Mouse (Mus musculus) cerebellum, adult 9-11 months (tissue): ENCODE data around the gene Anks6.

Experiments
- DNase-seq: peaks from one replicate; pipeline ENCODE4 v3.0.0; 2022

Anks6 gene

DNA sequence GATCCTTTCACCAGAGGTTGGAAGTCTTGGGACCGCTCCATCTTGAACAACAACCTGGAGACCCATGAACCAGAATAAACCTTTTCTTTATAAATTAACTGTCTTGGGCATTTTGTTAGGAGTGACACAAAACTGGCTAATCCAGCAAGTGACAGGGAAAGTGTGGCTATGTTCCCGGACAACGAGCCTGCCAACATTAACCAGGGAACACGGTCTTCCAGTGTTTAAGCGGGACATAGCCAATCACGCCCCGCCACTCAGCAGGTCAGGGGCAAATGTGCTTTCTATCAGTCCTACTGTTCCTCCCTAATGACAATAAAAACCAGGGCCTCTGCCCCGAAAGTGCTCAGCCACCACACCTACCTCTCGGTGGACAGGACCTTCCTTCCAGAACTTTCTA is 13.4 kb downstream of the Anks6 start:
- no peak for DNase-seq

GRCm38 (mm10) chr4:47039586-47039985 is 17.6 kb downstream of the Anks6 start:
- DNase-seq = no peak

GRCm38 (mm10) chr4:47037321-47037657 is 19.9 kb downstream of the Anks6 start:
- peak; percentile 78 for DNase-seq

- DNase-seq = peak; percentile 58
Observed at GRCm38 (mm10) chr4:47036486-47037320, 20.5 kb downstream of the Anks6 start.

DNA sequence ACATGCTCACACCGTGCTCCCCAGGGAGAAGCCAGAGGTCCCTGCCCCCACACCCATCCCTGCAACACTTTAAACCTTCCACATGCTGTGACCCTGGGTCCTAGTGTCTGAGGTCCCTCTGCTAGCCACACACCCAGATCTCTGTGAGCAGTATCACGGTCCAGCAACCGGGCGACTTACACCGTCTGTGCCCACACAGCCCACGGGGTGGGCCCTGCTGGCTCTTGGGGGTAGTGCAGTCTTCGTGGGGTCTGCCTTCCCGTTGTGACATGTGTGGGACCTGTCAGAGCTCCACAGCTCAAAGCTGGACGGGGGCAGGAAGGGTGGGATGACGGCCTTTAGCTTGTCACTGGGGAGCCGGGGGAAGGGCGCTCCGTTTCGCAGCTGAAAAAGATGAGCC is 21.7 kb downstream of the Anks6 start:
- DNase-seq = no peak

DNA sequence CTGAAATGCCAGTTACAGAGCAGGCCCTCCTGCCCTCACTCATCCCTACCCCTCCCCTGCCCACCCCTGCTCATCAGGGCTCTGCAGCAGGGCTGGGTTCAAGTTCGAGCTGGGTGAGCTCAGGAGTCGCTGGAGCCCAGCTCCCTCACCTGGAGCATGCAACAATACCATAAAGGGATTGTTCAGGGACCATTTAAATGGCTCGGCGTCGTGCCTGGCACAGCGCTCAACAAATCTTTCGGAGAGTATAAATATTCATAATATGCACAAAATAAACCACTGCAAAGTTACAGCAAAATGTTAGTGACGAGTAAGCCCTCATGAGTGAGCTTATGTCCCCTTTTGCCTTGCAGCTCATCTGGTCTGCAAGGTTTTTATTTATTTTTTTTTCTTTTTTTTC is 25.1 kb downstream of the Anks6 start:
- DNase-seq = no peak

DNA sequence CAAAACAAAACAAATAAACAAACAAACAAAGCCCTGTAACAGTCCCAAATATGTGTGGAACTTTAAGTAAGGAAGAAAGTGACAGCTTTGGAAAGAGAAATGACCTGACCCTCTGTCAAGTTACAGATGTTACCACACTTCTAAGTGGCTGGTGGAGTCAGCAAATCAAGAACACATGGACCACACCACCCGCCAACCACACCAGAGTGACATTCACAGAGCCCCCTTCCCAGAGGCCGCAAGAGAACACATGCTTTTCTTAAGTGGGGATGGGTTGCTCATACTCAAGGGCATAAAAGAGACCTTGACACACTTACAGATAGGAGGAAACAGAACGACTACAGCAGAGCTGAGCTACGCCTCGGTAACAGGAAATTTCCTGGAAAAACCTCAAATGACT is 28.4 kb downstream of the Anks6 start:
- DNase-seq = no peak

- DNase-seq = no peak
Observed at GRCm38 (mm10) chr4:47023949-47024348, 33.3 kb downstream of the Anks6 start.

DNA sequence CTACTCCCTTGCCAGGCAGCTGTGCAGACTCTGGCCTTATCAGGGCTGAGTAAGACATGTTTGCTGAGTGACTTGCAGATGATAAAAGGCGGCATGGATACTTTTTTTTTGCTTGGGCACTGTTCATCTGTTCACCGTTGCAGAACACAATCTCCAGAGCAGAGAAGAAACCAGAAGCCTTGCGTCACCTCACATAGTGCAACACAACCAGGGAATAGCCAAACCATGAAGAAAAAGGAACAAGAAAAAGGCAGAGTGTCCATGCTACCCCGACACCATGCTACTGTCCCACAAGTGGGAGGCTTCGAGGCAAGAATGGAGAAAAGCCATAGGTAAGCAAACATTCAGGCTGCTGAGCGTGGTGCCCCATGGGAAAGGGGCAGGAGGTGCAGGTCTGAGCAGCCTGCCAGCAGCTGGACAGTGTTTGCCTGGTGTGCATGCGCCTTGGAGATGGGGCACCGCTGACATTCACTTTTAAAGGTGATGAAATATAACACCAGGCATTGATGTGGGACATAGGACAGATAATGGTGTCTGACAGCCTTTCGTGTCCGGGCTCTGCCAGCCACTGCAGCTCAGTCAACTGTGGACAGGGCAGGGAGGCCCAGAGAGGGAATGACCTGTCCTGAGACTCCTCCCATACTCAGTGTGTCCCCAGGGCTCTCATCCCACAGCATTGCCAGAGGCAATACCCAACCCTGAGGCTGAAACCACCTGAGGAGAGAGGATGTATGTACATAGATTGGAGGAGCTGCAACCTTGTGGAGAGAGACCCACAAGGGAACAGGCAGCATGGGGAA is 34.2 kb downstream of the Anks6 start:
- no peak for DNase-seq

DNA sequence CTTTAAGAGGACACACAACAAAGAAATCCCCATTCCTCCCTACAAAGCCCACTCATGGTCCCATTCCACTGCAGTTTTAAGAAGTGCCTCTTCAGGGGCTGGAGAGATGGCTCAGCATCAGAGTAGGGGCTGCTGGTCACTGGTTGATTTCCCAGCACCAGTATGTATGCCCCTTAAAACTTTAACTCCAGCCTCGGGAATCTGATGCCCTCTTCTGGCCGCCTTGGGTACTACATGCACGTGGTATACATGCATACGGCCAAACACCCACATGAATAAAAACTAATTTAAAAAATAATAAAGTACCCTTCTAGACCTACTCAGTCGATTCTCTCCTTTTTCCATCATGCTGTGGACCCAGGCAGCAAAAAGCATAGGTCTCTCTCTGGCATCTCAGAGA is 36.7 kb downstream of the Anks6 start:
- DNase-seq = peak; percentile 49

DNA sequence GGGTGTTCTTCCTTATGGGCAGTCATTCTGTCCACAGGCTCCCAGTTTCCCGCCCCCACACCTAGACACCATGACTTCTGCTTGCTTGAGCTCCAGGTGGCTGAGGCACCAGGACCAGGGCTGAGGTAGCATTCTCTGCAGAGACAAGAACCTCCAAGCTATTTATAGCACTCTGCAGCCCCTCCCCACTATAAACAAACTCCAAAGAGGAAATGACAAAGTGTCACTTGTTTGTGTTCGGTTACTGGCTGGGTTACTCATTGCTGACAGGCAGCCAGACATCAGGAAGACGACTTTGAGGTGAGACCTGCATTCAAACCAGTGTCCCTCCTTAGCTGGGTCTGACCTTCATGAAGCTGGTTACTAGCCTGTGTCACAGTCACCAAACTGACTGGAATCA is 42.1 kb downstream of the Anks6 start:
- no peak for DNase-seq

- DNase-seq = no peak
Observed at GRCm38 (mm10) chr4:47012476-47012875, 44.8 kb downstream of the Anks6 start.

DNA sequence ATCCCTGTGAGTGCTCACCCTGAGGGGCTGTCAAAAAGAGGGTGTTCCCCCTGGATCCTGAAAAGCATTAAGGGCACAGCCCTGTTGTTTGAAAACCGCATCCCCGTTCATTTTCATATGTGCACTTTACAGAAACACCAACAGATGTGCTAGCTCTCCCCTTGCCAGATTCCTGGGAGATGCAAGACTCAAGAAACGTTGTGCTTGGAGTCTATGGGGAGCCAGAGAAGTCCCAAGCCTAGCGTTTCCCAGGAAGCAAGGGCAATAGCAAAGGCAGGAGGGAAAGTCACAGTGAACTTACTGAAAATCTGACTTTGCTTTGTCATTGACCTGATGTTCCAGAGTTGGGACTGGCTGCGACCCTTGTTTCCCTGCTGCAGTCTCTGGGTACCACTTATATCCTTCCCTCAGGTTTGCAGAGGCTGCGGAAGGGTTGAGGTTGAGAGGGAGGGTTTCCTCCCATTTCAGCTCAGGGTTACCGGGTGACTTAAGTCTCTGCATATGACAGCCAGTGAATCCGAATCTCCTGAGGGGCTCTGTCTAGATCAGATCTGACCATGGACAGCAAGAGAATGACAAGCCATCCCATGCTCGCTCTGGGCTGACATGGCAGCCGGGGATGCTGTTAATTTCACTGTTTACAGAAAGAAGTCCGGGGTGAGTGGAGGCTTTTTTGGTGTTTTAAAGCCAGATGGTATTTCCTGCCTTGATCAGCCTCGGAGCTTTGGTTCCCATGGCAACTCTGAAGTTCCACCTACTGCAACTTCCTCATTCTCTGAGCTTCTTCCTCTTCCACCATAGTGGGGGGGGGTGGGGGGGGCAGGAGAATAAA is 46.6 kb downstream of the Anks6 start:
- no peak for DNase-seq

DNA sequence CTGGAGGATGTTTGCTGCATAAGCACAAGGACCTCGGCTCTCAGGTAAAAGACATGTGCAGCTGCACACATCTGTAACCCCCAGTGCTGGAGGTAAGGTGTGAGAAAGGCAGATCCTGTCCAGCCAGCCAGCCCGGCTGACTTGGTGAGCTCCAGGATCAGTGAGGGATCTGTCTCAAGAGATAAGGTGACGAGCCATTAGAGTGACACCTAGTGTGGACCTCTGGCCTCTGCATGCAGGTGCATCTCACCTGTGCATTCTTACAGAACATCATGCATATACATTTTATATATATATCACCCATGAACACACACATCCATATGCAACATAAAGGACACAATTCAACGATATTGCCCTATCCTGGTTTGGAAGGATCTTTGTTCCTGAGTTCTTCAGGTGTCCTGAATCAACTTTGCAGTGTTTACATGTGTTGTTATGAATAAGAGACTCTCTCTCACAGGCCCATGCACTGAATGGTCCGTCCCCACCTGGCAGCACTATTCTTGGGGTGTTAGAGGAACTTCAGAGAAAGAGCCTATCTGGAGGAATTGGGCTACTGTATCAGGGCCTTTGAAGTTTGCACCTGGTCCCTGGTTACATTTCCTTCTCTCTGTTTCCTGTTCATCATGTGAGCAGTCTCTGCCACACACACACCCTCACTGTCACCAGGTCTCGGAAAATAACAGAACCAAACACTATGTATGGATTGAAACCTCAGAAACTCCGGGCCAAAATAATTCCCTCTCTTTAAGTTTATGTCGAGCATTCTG is 56.4 kb downstream of the Anks6 start:
- peak; percentile 28 for DNase-seq

DNA sequence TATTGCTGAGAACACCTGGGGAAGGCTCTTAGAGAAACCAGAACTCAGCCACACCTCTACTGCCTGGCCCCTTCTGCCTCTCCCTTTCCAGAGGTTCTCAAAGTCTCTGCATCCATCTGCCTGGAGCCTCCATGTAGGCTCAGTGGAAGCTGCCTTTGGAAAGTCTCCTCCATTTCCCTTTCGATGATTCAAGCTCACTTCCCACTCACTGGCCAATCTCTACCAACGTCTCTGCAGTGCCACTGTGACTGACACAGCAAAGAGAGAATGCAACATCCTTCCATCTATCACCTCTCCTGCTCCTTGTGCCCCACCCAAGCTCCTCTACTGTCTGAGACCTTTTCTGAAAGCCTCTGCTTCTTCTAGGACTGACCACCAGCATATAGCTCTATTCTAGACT is 59.3 kb downstream of the Anks6 start:
- no peak for DNase-seq

- peak; percentile 50 for DNase-seq
Observed at GRCm38 (mm10) chr4:46992827-46993473, 64.3 kb downstream of the Anks6 start.

DNA sequence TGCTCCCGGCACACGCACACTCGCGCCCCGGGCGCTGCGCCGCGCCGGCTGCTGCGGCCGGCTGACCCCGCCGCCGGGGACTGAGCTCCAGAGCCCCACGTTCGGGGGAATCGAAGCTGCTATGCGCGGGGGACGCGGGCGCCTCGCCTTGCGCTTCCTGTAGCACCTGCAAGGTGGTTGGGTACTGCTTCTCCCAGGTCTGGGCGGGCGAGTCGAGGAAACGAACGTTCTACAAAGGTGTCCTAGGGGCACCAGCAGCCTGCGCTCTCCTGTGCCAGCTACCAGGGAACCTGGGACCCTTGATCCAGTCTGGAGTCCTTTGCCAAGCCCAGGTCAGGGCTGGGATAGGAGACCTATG is 65.3 kb downstream of the Anks6 start:
- DNase-seq = no peak

GRCm38 (mm10) chr4:46991016-46991958 is 65.9 kb downstream of the Anks6 start, which contains the start of gene Gabbr2:
TSS of gene Gabbr2 (minus strand) at chr4:46991873.
- DNase-seq = peak; percentile 87

GRCm38 (mm10) chr4:46990281-46991015 is 66.8 kb downstream of the Anks6 start:
- peak; percentile 69 for DNase-seq

- peak; percentile 88 for DNase-seq
Observed at GRCm38 (mm10) chr4:46989842-46990241, 67.4 kb downstream of the Anks6 start.
